Mouse (Mus musculus): Measurements from ENCODE around the gene Prss57. TPM values are rescaled to one million over a fixed set of nuclear protein-coding genes. Genes with fewer than 3 reads are reported as not detected.

Gene Prss57
- polyA plus RNA-seq, 1 experiment from 2014 or later = 0.09 TPM

DNA sequence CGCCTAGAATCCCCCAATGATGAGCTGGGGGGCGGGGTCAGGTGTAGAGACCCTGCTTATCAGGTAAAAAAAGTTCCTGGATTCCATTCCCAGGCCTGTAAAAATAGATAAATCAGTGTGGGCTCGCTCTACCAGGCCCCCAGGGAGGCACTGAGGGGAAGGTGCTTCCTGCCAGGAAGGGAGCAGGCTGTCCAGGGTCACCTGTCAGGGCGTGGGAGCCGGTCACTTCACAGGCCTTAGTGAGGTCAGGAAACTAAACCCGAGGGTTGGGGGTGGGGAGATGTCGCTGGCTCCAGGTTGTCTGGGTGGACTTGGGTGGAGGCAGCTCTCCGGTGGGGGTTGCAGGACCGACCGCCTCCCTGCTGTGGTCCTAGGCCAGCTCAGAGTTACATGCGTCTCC, 14.9 kb upstream of the Prss57 start:
- Histone ChIP-seq H3K4me1 (peaks cover 63% of the 10 kb centered on the region), H3K4me2 (no peak overlapping the region), H3K4me3 (replicated peaks) (no peak overlapping the region), H3K9me3 (no peaks in the 10 kb centered on the region), H3K27me3 (no peaks in the 10 kb centered on the region), H3K9ac (no peak overlapping the region), H3K36me3 (replicated peaks) (peaks cover 42% of the 10 kb centered on the region), H3K27ac (peak overlapping the region; percentile 93; the same call in 1 of the 2 replicates)
- ATAC-seq (ENCODE audit: low FRiP score) = no peak
- WGBS = 77% methylated on average over 11 of the region's 11 CpGs

DNA sequence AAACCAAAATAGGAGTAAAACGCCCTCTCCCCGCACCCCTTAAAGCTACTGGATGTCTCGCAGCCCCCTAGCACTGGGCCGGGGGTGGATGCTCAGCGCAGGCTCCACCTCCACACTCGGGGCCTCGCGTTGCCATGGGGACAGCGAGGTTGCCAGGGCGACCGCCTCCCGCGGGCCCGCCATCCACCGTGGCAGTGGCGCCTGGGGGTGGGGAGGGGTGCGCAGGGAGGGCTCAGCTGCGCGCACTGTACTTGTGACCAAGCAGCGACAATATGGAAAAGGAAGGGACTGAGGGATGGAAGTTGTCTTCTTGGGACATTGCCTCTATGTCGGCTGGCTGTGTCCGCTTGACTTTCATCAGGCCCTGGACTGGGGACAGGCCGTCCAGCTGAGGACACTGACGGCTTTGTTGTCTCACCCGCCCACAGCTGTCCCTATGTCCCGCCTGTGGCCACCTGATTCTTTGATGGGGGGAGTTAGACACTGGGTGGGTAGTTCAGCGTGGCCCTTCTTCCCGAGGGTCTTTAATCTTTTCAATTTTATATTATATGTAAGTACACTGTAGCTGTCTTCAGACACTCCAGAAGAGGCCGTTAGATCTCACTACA, 13.1 kb upstream of the Prss57 start:
- H3K9me3 ChIP-seq = no peaks in the 10 kb centered on the region
- H3K27me3 ChIP-seq = no peaks in the 10 kb centered on the region
- H3K4me3 ChIP-seq (replicated peaks) = peak overlapping the region; percentile 30
- H3K36me3 ChIP-seq (replicated peaks) = peaks cover 35% of the 10 kb centered on the region
- peak overlapping the region; percentile 93 for H3K27ac ChIP-seq
- H3K4me1 ChIP-seq = peaks cover 69% of the 10 kb centered on the region
- peak; percentile 96 for ATAC-seq (ENCODE audit: low FRiP score)
- peak overlapping the region; percentile 36 for H3K9ac ChIP-seq
- WGBS = 2% methylated on average over 29 of the region's 29 CpGs
- peak overlapping the region; percentile 72 for H3K4me2 ChIP-seq

DNA sequence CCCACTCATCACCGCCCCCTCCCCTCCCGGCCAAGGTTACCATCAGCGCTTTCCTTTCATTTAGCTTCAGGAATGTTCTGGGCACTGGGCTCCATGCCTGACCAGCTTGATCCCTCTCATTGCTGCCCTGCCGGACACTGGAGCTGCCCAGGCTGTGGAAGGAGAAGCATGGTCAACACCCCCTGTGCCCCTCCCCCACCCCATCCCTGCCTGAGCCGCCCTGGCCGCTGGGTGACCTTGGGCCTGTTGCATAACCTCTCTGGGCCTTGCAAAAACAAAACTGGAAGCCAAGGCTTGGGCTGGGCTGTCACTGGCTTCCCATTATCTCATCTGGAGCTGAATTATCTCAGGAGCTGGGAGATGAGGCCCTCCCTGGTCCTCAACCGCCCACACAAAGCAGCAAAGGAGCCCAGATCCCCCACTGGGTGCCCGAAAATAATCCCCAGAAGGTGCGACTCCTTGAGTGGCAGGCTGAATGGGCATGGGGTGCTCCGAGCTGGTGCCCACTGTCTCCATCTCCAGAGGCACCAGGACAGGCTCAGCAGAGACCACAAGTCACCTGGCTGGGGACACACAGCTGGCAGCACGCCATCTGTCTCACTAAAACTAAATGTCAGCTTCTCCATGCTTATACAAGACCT, 11.7 kb upstream of the Prss57 start:
- Histone ChIP-seq H3K27ac (peak overlapping the region; percentile 93), H3K36me3 (replicated peaks) (peaks cover 21% of the 10 kb centered on the region; the same call in 1 of the 2 replicates), H3K4me2 (peak overlapping the region; percentile 28), H3K4me1 (peaks cover 75% of the 10 kb centered on the region), H3K9me3 (no peaks in the 10 kb centered on the region), H3K9ac (peak overlapping the region; percentile 25), H3K4me3 (replicated peaks) (no peak overlapping the region), H3K27me3 (no peaks in the 10 kb centered on the region)
- no peak for ATAC-seq (ENCODE audit: low FRiP score)
- 33% methylated on average over 11 of the region's 11 CpGs for WGBS

DNA sequence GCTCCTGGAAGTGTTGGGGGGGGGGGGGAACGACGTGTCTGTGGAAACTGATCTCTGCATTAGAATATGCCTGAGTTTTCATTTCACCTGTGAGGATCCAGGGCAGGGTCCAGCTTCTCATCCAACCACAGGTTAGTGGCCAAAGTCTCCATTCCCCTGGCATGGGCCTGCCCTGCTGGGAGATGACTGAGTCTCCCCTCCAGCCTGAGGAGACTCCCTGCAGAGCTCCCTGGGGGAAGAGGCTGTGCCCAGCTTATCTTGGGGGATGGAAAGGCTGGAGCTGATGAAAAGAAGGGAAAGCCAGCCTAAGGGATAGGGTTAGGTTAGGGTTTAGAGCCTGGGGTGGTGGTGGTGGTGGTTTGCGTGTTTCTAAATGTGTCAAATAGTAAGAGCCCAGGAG, 11.1 kb upstream of the Prss57 start:
- Histone ChIP-seq H3K9me3 (no peaks in the 10 kb centered on the region), H3K4me1 (peaks cover 81% of the 10 kb centered on the region), H3K36me3 (replicated peaks) (peaks cover 15% of the 10 kb centered on the region; the same call in 1 of the 2 replicates), H3K4me2 (peak overlapping the region; percentile 28), H3K9ac (no peak overlapping the region), H3K4me3 (replicated peaks) (no peak overlapping the region), H3K27ac (peak overlapping the region; percentile 93), H3K27me3 (no peaks in the 10 kb centered on the region)
- 33% methylated on average over 3 of the region's 3 CpGs for WGBS
- no peak for ATAC-seq (ENCODE audit: low FRiP score)

DNA sequence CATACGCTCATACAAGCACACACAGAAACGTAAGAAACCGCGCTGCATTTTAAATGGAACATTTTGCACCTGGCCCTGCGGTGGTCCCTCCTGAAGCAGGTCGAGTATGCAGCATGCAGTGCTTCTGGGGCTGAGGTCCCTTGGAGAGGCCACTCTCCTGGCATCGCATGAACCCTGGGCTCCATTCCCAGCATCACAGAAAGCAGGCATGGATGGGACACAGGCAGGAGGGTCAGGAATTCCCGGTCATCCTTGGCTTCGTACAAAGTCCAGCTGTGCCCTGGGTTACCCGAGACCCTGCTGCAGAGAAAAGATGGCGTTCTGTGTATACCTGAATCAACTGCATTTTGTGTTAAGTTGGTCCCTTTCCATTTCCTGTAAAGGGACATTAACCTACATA, 9.7 kb upstream of the Prss57 start:
- no peak for ATAC-seq (ENCODE audit: low FRiP score)
- no peak overlapping the region for H3K9ac ChIP-seq
- 85% methylated on average over 11 of the region's 11 CpGs for WGBS
- peaks cover 74% of the 10 kb centered on the region for H3K4me1 ChIP-seq
- H3K4me3 ChIP-seq (replicated peaks) = no peak overlapping the region
- no peaks in the 10 kb centered on the region for H3K27me3 ChIP-seq
- no peaks in the 10 kb centered on the region for H3K9me3 ChIP-seq
- peaks cover 14% of the 10 kb centered on the region for H3K36me3 ChIP-seq (replicated peaks)
- H3K4me2 ChIP-seq = no peak overlapping the region
- peak overlapping the region; percentile 42 for H3K27ac ChIP-seq

DNA sequence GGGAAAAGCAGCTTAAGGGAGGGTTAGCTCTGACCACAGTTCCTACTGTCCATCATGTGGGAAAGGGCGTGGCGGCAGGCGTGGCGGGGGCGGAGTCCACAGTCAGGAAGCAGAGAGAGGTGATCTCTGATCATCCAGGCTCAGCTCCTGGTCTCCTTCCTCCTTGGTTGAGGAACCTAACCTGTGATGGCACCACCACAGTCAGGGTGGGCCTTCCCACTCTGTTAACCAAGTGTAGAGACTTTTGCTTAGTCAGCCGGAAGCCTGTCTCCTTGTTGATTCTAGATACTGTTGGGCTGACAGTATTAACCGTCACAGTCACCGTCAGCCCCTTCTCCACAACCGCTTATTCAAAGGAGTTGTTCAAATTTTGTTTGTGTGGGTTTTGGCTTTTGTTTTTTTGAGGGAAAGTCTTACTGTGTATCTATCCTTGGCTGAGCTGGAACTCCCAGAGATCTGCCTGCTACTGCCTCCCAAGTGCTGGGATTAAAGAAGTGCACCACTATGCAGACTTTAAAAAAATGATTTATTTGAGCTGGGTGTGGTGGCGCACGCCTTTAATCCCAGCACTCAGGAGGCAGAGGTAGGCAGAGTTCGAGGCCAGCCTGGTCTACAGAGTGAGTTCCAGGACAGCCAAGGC, 7.6 kb upstream of the Prss57 start:
- Histone ChIP-seq H3K27me3 (no peaks in the 10 kb centered on the region), H3K4me3 (replicated peaks) (no peak overlapping the region), H3K9ac (no peak overlapping the region), H3K27ac (no peak overlapping the region), H3K36me3 (replicated peaks) (peaks cover 14% of the 10 kb centered on the region), H3K9me3 (no peaks in the 10 kb centered on the region), H3K4me1 (peaks cover 69% of the 10 kb centered on the region), H3K4me2 (no peak overlapping the region)
- no peak for ATAC-seq (ENCODE audit: low FRiP score)
- 93% methylated on average over 12 of the region's 12 CpGs for WGBS

DNA sequence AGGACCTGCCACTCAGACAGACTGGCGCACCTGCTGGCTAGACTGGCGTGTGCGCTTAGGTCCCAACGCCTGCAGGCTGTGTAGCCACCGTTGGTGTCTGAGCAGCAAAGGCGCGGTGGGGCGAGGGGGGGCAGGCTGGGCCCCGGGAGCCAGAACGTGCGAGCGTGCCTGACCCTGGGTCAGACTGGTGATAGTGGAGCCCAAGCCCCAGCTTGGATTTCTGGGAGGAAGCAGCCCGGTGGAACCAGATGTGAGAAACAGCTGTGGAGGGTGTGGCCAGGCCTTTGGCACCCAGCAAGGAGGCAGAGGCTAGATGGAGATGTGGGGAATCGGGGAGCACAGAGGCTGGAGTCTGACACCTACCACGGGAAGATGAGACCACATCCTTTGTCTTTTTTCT, 6.6 kb upstream of the Prss57 start:
- H3K4me1 ChIP-seq = peaks cover 62% of the 10 kb centered on the region
- H3K36me3 ChIP-seq (replicated peaks) = peaks cover 14% of the 10 kb centered on the region
- WGBS = 61% methylated on average over 15 of the region's 15 CpGs
- no peaks in the 10 kb centered on the region for H3K27me3 ChIP-seq
- H3K27ac ChIP-seq = 0 out of 2 replicates have a peak overlapping the region, but pooled peaks have one; percentile 42
- no peak overlapping the region for H3K9ac ChIP-seq
- peak overlapping the region; percentile 31 for H3K4me2 ChIP-seq
- ATAC-seq (ENCODE audit: low FRiP score) = no peak
- H3K4me3 ChIP-seq (replicated peaks) = no peak overlapping the region
- H3K9me3 ChIP-seq = no peaks in the 10 kb centered on the region

DNA sequence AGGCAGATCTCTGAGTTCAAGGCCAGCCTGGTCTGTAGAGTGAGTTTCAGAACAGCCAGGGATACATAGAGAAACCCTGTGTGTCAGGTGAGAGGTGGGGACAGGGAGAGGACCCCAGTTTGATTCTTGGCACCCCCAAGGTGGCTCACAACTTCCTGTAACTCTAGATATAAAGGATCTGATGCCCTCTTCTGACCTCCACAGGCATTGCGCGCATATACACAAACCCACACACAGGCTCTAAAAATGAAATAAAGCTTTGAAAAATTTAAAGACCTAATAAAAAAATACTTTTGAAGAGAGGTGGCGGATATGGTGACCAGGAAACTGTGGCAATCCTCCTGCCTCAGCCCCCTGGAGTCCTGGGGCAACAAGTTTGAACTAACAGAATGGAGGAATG, 5.1 kb upstream of the Prss57 start:
- Histone ChIP-seq H3K36me3 (replicated peaks) (peaks cover 14% of the 10 kb centered on the region), H3K4me1 (peaks cover 49% of the 10 kb centered on the region), H3K4me2 (no peak overlapping the region), H3K9me3 (no peaks in the 10 kb centered on the region), H3K27ac (no peak overlapping the region), H3K27me3 (no peaks in the 10 kb centered on the region), H3K9ac (no peak overlapping the region), H3K4me3 (replicated peaks) (no peak overlapping the region)
- 99% methylated on average over 3 of the region's 3 CpGs for WGBS
- ATAC-seq (ENCODE audit: low FRiP score) = no peak

DNA sequence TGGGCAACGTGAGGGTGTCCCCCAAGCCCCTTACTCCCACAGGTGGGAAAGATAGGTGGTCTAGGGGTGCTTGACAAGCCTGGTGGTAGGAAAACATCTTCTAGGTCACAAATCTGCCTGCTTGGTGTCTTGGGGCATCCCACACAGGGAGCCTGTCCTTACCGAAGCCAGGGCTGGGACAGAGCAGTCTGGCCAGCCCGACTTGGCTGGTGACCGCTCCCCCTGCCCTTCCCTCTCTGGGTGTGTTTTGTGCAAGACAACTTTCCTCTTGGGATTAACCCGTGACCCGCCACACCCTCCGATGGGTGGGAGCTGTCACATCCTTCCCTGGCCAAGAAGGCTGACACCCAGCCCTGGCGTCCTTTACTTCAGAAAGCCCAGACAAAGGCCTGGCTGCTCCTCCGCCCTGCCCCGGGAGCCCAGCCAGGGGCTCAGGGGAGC, 3.8 kb upstream of the Prss57 start:
- Histone ChIP-seq H3K4me3 (replicated peaks) (peak overlapping the region; percentile 95), H3K4me2 (peak overlapping the region; percentile 86), H3K36me3 (replicated peaks) (peaks cover 4% of the 10 kb centered on the region), H3K27ac (peak overlapping the region; percentile 90), H3K9ac (peak overlapping the region; percentile 98), H3K9me3 (no peaks in the 10 kb centered on the region), H3K4me1 (peaks cover 40% of the 10 kb centered on the region), H3K27me3 (no peaks in the 10 kb centered on the region)
- peak; percentile 20; the same call in 1 of the 2 replicates for ATAC-seq (ENCODE audit: low FRiP score)
- 3% methylated on average over 10 of the region's 10 CpGs for WGBS

DNA sequence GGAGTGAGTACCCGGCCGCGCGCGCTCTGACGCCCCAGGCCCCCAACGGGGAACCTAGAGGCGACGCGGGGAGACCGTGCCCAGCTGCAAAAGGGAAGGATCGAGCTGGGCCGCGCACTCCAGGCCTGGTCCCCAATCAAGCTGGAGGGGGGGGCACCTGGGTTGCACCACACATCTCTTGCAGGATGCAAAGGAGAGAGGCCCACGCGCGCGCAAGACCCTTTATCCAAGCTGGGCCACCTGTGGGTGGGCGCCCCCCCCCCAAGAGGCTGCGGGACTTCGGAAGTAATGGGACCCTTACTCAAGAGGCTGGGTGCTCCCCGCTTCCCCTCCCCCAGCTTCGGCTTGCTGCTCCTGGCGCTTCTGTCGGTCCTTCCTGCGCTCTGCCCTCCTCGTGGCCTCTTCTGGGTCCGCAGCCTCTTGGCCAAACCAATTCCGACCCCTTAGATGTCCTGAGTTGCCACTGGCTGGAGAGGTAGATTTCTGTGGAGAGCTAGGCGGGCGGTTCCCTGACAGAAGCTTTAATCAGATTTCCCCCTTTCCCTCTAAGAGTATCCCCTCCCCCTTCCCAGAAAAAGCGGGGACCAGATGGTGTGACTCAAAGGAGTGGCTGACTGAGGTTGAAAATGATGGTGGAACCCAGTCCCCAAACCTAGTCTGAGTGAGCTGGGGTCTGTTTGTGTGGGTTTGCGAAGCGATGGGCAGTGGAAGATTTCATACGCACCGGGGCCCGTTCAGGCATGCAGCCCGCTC, 3.2 kb upstream of the Prss57 start:
- H3K4me3 ChIP-seq (replicated peaks) = peak overlapping the region; percentile 95
- peak overlapping the region; percentile 98 for H3K9ac ChIP-seq
- H3K27me3 ChIP-seq = 0 out of 2 replicates have a peak, but pooled peaks cover 4% of the 10 kb centered on the region
- peak; percentile 41 for ATAC-seq (ENCODE audit: low FRiP score)
- H3K9me3 ChIP-seq = no peaks in the 10 kb centered on the region
- peak overlapping the region; percentile 90 for H3K27ac ChIP-seq
- no peaks in the 10 kb centered on the region; the same call in 1 of the 2 replicates for H3K36me3 ChIP-seq (replicated peaks)
- H3K4me1 ChIP-seq = peaks cover 40% of the 10 kb centered on the region
- peak overlapping the region; percentile 86 for H3K4me2 ChIP-seq
- under 1% methylated on average over 38 of the region's 38 CpGs for WGBS

DNA sequence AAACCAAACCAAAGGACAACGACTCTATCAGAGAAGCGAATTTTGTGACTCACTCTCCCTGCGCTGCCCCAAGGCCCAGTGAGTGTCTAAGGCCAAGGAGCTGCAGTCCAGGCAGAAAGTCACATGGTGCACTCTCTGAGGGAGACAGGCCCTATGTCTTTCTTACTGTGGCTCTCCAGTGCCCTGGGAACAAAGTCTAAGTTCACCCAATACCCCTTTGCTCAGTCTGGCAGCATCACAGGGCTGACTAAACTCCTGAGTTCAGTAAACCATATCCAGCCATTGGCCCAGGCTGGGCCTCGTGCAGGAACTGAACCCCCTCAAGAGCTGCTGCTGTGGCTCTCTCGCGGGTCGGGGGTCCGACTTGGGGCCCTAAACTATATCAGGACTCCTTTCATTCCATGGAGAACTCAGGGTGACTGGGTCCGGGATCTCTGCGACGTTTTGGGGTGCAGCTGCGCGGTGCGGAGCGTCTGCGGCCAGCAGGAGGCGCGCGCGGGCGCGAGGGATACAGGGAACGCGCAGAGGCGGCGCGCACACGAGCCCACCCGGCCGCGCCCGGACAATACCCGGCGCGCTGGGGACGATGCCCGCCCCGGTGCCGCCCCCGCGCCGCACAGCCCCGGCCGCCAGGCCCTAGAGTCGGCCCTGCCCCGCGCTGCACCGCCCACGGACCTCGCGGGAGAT, 2.4 kb upstream of the Prss57 start, which contains the start of gene Palm:
TSS of gene Palm (plus strand) at position 522 of the 687 bp plus-strand sequence.
- Histone ChIP-seq H3K4me2 (peak within 1 kb of the TSS; percentile 86), H3K4me3 (replicated peaks) (peak within 1 kb of the TSS; percentile 95), H3K9ac (peak within 1 kb of the TSS; percentile 98), H3K9me3 (no peaks in the 10 kb centered on the region), H3K4me1 (peaks cover 38% of the 10 kb centered on the region), H3K27ac (peak within 1 kb of the TSS; percentile 90), H3K27me3 (0 out of 2 replicates have a peak, but pooled peaks cover 4% of the 10 kb centered on the region), H3K36me3 (replicated peaks) (no peaks in the 10 kb centered on the region; the same call in 1 of the 2 replicates)
- 6% methylated on average over 45 of the region's 51 CpGs for WGBS
- ATAC-seq (ENCODE audit: low FRiP score) = peak; percentile 81
